Mouse (Mus musculus): ENCODE data around the gene Kif24.

The Kif24 gene

GRCm38 (mm10) chr4:41399904-41400303 lies 64.8 kb downstream of the Kif24 start:
- DNase-seq: no peak

DNA sequence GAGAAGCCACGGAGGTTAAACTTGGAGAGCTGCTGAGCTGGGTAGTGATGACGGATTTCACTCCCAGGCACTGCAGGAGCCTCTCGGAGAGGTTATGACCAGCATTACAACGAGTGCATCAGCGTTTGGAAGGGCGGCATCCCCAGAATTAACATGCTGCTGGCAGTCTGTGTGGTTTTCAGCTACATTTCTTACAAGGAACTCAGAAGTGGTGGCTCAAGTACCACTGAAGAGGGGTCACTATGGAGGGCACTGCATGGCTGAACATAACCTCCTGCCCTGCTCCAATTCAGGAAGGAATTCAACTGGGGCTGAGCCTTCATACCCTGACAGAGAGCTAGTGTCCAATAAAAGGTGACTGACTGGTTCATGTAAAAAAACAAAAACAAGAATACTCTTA lies 66.3 kb downstream of the Kif24 start:
- no peak for DNase-seq

DNA sequence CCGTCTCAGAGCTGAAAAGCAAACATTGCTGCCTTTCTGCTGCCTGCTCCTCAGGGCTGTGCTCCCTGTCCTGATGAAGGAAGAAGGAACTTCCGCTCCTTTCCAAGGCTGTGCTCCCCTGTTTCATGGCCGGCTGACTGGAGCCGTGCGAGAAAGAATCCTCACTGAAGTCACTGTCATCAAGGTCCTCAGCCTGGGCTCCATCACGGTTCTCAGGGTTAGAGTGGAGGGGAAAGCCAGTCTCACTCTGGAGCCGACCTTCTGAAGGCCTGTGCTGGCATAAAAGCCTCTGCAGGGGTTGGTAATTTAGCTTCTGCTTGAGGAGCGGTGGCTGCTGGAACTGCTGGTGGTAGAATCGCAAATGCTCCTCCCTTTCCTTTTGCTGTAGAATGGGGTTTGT lies 70.0 kb downstream of the Kif24 start:
- DNase-seq: no peak

- DNase-seq: no peak
Measured at GRCm38 (mm10) chr4:41391015-41391414, 73.7 kb downstream of the Kif24 start.

GRCm38 (mm10) chr4:41390122-41390521 lies 74.6 kb downstream of the Kif24 start:
- DNase-seq: peak; percentile 73

- peak; percentile 44 for DNase-seq
Measured at GRCm38 (mm10) chr4:41389240-41389639, 75.4 kb downstream of the Kif24 start.

DNA sequence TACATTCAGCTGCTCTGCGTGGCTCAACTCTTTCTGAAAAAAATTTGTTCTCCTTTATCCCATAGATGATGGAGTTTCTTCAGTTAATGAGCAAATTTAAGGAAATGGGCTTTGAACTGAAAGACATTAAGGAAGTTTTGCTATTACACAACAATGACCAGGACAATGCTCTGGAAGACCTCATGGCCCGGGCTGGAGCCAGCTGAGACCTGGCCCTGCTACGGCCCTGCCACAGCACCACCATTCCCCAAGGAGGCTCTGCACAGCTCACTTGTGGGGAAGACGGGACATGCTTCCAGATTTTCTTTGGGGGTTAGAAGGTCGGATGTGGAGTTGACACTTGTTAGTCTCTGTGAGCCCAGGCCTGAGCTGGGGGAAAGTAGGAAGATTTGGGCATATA lies 76.1 kb downstream of the Kif24 start:
- DNase-seq: no peak

DNA sequence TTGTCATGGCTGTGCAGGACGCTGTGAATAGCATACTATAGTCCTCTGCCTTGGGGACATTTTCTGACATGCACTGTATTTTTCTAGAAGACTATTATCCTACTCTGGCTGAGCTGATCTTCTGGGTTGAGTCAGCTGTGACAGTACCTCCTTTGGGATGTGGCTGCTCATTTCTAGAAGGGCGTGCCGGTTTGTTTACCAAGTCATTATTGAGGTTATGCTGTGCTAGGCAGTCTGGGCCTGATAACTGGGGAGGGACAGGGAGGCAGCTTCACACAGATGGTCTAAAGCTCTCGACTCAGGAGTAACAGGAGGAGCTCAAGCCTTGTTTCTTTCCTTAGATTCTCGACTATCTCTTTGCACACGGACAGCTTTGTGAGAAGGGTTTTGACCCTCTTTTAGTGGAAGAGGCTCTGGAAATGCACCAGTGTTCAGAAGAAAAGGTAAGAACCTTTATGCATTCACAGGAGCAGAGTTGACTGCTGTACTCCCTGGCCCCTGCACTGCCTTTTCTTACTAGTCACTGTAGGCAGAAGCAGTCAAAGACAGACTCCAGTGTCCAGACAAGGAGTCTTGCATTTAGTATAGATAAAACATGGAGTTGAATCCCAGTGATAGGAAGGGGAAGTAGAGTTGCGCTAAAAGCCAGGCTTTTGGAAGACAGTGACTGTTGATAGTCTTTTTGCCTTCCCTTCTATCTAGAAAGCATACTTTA lies 76.8 kb downstream of the Kif24 start:
- DNase-seq: no peak

DNA sequence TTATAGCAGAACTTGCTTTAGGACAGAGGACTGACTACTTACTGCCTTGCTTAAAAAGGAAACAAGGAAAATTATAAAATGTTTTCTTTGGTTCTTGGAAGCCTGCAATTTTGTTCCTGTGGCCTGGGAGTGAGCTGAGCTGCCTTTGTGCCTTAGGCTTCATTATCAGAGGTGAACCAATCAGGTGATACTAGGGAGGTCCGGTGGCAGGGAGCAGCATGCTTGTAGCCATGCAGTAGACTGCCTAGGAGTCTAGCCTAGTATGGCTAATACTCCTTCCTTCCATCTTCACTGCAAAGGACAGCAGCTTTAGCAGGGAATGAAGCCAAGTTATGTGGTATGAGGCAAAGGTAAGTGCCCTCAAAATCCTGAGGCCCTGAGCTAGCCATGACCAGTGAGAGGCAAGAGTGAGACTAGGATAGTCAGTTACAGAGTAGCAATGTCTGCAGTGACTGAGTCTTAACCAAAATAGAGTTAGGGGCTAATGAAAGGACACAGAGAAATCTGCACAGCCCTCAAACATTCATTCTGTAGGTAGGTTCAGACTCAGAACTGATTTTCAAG lies 78.2 kb downstream of the Kif24 start:
- DNase-seq: peak; percentile 20

- DNase-seq: no peak
Measured at GRCm38 (mm10) chr4:41381213-41381950, 83.3 kb downstream of the Kif24 start.

- no peak for DNase-seq
Measured at GRCm38 (mm10) chr4:41377567-41377966, 87.1 kb downstream of the Kif24 start.

- no peak for DNase-seq
Measured at GRCm38 (mm10) chr4:41369702-41370437, 94.8 kb downstream of the Kif24 start.

GRCm38 (mm10) chr4:41368198-41368597 lies 96.5 kb downstream of the Kif24 start:
- DNase-seq: no peak

DNA sequence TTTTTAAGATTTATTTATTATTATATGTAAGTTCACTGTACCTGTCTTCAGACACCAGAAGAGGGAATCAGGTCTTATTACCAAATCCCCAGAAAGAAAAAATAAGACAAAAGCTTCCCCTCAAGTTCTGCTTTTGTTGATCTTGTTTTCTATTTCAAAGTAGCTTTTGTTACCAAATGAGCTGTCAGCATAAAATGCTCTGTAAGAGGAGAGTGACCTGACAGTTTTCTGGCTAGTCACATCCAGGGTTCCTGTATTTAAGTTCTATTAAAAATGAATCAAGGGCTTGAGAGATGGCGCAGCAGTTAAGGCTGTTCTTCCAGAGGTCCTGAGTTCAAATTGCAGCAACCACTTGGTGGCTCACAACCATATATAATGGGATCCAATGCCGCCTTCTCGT lies 103.6 kb downstream of the Kif24 start:
- no peak for DNase-seq

- no peak for DNase-seq
Measured at GRCm38 (mm10) chr4:41359358-41359757, 105.3 kb downstream of the Kif24 start.

DNA sequence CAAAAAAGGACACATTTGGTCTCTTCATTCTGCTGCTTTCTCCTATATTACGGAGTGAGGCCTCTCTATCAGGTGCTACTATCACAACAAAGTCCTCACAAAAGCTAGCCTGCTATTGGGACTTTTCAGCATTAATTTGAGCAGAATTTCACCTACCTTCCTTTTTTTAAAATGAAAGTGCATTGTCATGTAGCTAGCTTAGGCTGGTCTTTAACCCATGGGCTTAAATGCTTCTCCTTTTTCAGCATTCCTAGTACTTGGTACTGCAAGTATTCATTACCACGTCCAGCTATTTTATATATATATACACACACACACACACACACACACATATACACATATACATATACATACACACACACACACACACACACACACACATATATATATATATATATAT lies 106.0 kb downstream of the Kif24 start:
- no peak for DNase-seq

- no peak for DNase-seq
Measured at GRCm38 (mm10) chr4:41357154-41357553, 107.5 kb downstream of the Kif24 start.

DNA sequence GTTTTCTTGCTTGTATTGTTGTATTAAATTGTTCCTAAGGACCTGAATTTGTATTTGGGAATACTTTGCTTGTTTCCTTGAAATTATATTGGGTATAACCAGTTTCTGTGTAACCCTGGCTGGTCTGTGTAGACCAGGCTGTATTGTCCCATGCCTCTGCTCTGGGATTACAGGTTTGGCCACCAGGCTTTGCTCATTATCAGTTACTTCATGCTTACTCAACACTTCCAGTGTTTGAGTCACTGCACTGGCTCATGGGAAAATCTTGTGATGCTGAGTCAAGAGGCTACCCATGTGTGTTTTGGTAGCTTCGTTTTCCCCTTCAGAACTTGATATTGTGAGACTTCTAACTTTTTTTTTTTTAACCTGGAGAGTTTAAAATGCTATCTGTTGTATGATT lies 111.4 kb downstream of the Kif24 start:
- DNase-seq: no peak

GRCm38 (mm10) chr4:41352758-41353157 lies 111.9 kb downstream of the Kif24 start:
- no peak for DNase-seq

DNA sequence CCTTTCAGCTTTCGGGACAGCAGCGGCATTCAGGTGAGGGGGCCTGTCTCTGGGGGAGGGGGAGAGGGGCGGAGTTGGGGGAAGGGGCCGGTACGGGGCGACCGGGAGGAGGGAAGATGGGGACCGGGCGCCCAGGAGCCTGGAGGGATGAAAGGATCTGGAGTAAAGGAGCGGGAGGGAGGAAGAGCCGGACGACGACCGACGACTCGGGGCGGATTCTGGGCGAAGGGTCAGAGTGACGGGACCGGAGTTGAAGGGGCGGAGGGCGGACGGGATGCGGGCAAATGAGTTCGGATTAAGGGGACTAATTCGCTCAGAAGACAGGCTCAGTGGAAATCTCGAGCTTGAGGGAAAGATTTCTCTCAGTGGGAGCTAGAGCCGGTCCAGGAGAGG lies 115.5 kb downstream of the Kif24 start:
- no peak for DNase-seq

DNA sequence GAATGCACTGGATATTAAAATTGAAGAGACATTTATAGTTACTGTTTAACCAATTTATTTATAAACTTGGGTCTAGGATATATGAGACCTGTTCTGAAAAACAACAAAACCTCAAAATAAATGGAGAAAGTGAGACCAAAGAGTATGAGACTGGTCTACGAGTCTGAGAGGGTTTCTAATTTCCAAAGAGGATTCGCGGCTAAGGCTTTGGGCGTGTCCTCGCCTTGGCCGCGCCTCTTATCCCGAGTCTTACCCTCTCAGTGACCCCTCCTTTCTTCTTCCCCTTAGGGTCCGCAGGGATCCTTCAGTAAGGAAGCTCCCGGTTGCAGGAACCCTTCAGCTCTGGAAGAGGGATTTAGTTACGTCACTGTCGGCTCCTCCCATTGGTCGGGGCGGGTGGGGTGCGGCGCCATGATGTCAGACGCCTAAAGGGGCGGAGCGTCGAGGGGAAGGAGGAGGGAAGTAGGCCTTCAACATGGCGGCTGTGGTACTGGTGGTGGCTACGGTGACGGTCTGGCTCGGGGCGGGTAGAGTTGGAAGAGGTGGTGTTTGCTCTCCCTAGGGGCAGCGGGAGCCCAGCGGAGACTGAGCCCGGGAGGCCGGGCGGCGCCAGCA lies 116.0 kb downstream of the Kif24 start, which contains the start of gene Ubap1:
Gene Ubap1, plus strand, starts transcription at position 413 of the 615 bp plus-strand sequence.
- DNase-seq: peak; percentile 94

DNA sequence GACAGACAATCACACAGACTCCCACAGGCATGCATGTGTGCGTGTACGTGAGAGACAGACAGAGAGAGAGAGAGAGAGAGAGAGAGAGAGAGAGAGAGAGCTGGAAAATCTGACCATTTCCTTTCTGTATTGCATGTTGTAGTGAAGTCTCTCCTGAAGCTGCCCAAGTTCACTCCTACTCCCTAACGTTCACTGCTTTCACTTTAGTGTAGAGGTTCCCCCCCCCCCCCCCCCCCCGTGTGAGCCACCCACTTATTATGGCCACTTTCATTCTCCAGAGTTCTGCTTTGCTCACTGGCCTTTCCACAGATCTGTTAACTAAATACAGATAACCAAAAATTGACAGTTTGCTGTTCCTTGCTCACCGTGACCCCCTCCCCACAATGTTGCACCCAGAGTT lies 116.8 kb downstream of the Kif24 start:
- DNase-seq: no peak

GRCm38 (mm10) chr4:41346011-41346410 lies 118.7 kb downstream of the Kif24 start:
- peak; percentile 68 for DNase-seq
